Mouse (Mus musculus) MEL (cell line): Measurements from ENCODE around the gene Aatk. TPM values are rescaled to one million over a fixed set of nuclear protein-coding genes. Genes with fewer than 3 reads are reported as not detected.

Experiments used
- DNase-seq: peaks from one replicate; pipeline ENCODE4 v3.0.0; 2011; ENCODE audit warnings: low read depth, low spot score
- H3K27ac ChIP-seq: 2 replicates; pipeline ENCODE4 v1.5.1; 2012; ENCODE audit warnings: low read depth, mild to moderate bottlenecking, control low read depth, low read length, moderate library complexity; ENCODE audit not compliant: control insufficient read depth
- H3K27me3 ChIP-seq, 2 experiments: fragments of 150-350 bp in 1 of 2; sonication (generic) in 1 of 2; 2 replicates each; pipeline ENCODE4 v1.6.1; 2012; ENCODE audit warnings: low read length in 2 of 2, mild to moderate bottlenecking in 2 of 2, improper control_type of control experiment in 1 of 2, moderate library complexity in 1 of 2; ENCODE audit not compliant: insufficient read depth in 2 of 2, control insufficient read depth in 1 of 2
- H3K36me3 ChIP-seq, 2 experiments: 2 replicates each; pipeline ENCODE4 v1.6.1; 2012 to 2014; ENCODE audit warnings: low read length in 2 of 2, improper control_type of control experiment in 1 of 2, inconsistent platforms in 1 of 2, mild to moderate bottlenecking in 1 of 2; ENCODE audit not compliant: insufficient read depth in 2 of 2, control insufficient read depth in 1 of 2
- H3K4me1 ChIP-seq, 2 experiments: fragments of 150-350 bp in 1 of 2; sonication (generic) in 1 of 2; 2 replicates each; pipeline ENCODE4 v1.6.1; 2012; ENCODE audit warnings: low read length in 2 of 2, improper control_type of control experiment in 1 of 2, mild to moderate bottlenecking in 1 of 2; ENCODE audit not compliant: insufficient read depth in 2 of 2, control insufficient read depth in 1 of 2
- H3K4me3 ChIP-seq, 2 experiments: fragments of 150-350 bp in 1 of 2; sonication (generic) in 1 of 2; 2 replicates each; pipeline ENCODE4 v1.5.1; 2012; ENCODE audit warnings: low read depth in 2 of 2, low read length in 2 of 2, mild to moderate bottlenecking in 2 of 2, moderate library complexity in 2 of 2, control low read depth in 1 of 2, improper control_type of control experiment in 1 of 2; ENCODE audit not compliant: control insufficient read depth in 1 of 2, insufficient read depth in 1 of 2
- H3K79me2 ChIP-seq: 2 replicates; pipeline ENCODE4 v1.6.1; 2012; ENCODE audit warnings: mild to moderate bottlenecking, low read length, moderate library complexity; ENCODE audit not compliant: control insufficient read depth, poor library complexity, insufficient read depth
- H3K9ac ChIP-seq: 2 replicates; pipeline ENCODE4 v1.6.1; 2012; ENCODE audit warnings: low read depth, mild to moderate bottlenecking, control low read depth, low read length, moderate library complexity; ENCODE audit not compliant: control insufficient read depth, poor library complexity, severe bottlenecking
- H3K9me3 ChIP-seq: fragments of 150-350 bp; sonication (generic); replicated peaks from 2 replicates; pipeline ENCODE4 v1.6.1; 2012; ENCODE audit warnings: mild to moderate bottlenecking, low read length, improper control_type of control experiment, moderate library complexity; ENCODE audit not compliant: insufficient read depth
- BHLHE40 ChIP-seq: IDR thresholded peaks from 2 replicates; pipeline ENCODE4 v1.6.1; 2012; ENCODE audit warnings: low read depth, mild to moderate bottlenecking, inconsistent platforms, low read length, improper control_type of control experiment, borderline replicate concordance
- E2F4 ChIP-seq: IDR thresholded peaks from 2 replicates; pipeline ENCODE4 v1.6.1; 2011; ENCODE audit warnings: low read depth, low read length, improper control_type of control experiment, borderline replicate concordance
- ELF1 ChIP-seq: IDR thresholded peaks from 2 replicates; pipeline ENCODE4 v1.6.1; 2014; ENCODE audit warnings: low read depth, mild to moderate bottlenecking, inconsistent platforms, low read length, improper control_type of control experiment, moderate library complexity
- EP300 ChIP-seq, 2 experiments: IDR thresholded peaks; 2 replicates each; pipeline ENCODE4 v1.6.1; 2011; ENCODE audit warnings: improper control_type of control experiment in 2 of 2, low read length in 2 of 2, low read depth in 1 of 2, mild to moderate bottlenecking in 1 of 2
- GABPA ChIP-seq: IDR thresholded peaks from 2 replicates; pipeline ENCODE4 v1.6.1; 2012; ENCODE audit warnings: low read depth, mild to moderate bottlenecking, inconsistent platforms, low read length, improper control_type of control experiment, moderate library complexity
- GATA1 ChIP-seq: IDR thresholded peaks from 2 replicates; pipeline ENCODE4 v1.6.1; 2011; ENCODE audit warnings: low read depth, low read length, improper control_type of control experiment
- MAFK ChIP-seq: IDR thresholded peaks from 2 replicates; pipeline ENCODE4 v1.6.1; 2011; ENCODE audit warnings: low read depth, mild to moderate bottlenecking, low read length, improper control_type of control experiment, borderline replicate concordance
- MAX ChIP-seq: IDR thresholded peaks from 2 replicates; pipeline ENCODE4 v1.6.1; 2011; ENCODE audit warnings: low read length, improper control_type of control experiment
- MEF2A ChIP-seq: IDR thresholded peaks from 2 replicates; pipeline ENCODE4 v1.6.1; 2014; ENCODE audit warnings: low read depth, mild to moderate bottlenecking, inconsistent platforms, low read length, improper control_type of control experiment; ENCODE audit not compliant: poor library complexity, insufficient replicate concordance, severe bottlenecking; ENCODE audit errors: extremely low read depth
- POLR2A ChIP-seq, 2 experiments: IDR thresholded peaks; 2 replicates each; pipeline ENCODE4 v1.6.1; 2011 to 2012; ENCODE audit warnings: low read length in 2 of 2, mild to moderate bottlenecking in 2 of 2, control low read depth in 1 of 2, improper control_type of control experiment in 1 of 2, low read depth in 1 of 2, moderate library complexity in 1 of 2; ENCODE audit not compliant: control insufficient read depth in 1 of 2, insufficient read depth in 1 of 2, poor library complexity in 1 of 2
- POLR2AphosphoS5 ChIP-seq: IDR thresholded peaks from 2 replicates; pipeline ENCODE4 v1.6.1; 2012; ENCODE audit warnings: low read depth, borderline replicate concordance, mild to moderate bottlenecking, inconsistent platforms, low read length, moderate library complexity, mixed read lengths
- RAD21 ChIP-seq: IDR thresholded peaks from 2 replicates; pipeline ENCODE4 v1.6.1; 2011; ENCODE audit warnings: mild to moderate bottlenecking, low read depth, low read length, improper control_type of control experiment
- RCOR1 ChIP-seq: IDR thresholded peaks from 2 replicates; pipeline ENCODE4 v1.6.1; 2012; ENCODE audit warnings: low read depth, mild to moderate bottlenecking, inconsistent platforms, low read length, improper control_type of control experiment
- SIN3A ChIP-seq: IDR thresholded peaks from 2 replicates; pipeline ENCODE4 v1.6.1; 2012; ENCODE audit warnings: low read length, improper control_type of control experiment, inconsistent platforms
- SMC3 ChIP-seq: IDR thresholded peaks from 2 replicates; pipeline ENCODE4 v1.6.1; 2011; ENCODE audit warnings: low read depth, low read length, improper control_type of control experiment
- TAL1 ChIP-seq: IDR thresholded peaks from 2 replicates; pipeline ENCODE4 v1.6.1; 2012; ENCODE audit warnings: mild to moderate bottlenecking, inconsistent platforms, low read length, moderate library complexity, mixed read lengths
- TCF12 ChIP-seq: IDR thresholded peaks from 2 replicates; pipeline ENCODE4 v1.6.1; 2014; ENCODE audit warnings: low read depth, mild to moderate bottlenecking, inconsistent platforms, low read length, improper control_type of control experiment, moderate library complexity
- UBTF ChIP-seq: IDR thresholded peaks from 2 replicates; pipeline ENCODE4 v1.6.1; 2012; ENCODE audit warnings: low read depth, mild to moderate bottlenecking, inconsistent platforms, low read length, improper control_type of control experiment, moderate library complexity, borderline replicate concordance; ENCODE audit not compliant: insufficient read depth
- USF1 ChIP-seq: IDR thresholded peaks from 2 replicates; pipeline ENCODE4 v1.6.1; 2014; ENCODE audit warnings: low read depth, mild to moderate bottlenecking, inconsistent platforms, low read length, improper control_type of control experiment, moderate library complexity
- USF2 ChIP-seq, 2 experiments: IDR thresholded peaks; 2 replicates each; pipeline ENCODE4 v1.6.1; 2011 to 2012; ENCODE audit warnings: improper control_type of control experiment in 2 of 2, low read length in 2 of 2, borderline replicate concordance in 1 of 2, inconsistent platforms in 1 of 2, low read depth in 1 of 2, mild to moderate bottlenecking in 1 of 2; ENCODE audit not compliant: insufficient read depth in 1 of 2
- ZC3H11A ChIP-seq: IDR thresholded peaks from 2 replicates; pipeline ENCODE4 v1.6.1; 2012; ENCODE audit warnings: low read depth, mild to moderate bottlenecking, inconsistent platforms, low read length, improper control_type of control experiment
- ZKSCAN1 ChIP-seq: IDR thresholded peaks from 2 replicates; pipeline ENCODE4 v1.6.1; 2012; ENCODE audit warnings: low read depth, mild to moderate bottlenecking, inconsistent platforms, low read length, improper control_type of control experiment, moderate library complexity
- ZNF384 ChIP-seq: IDR thresholded peaks from 2 replicates; pipeline ENCODE4 v1.6.1; 2012; ENCODE audit warnings: low read depth, mild to moderate bottlenecking, inconsistent platforms, low read length, improper control_type of control experiment
- polyA plus RNA-seq, 2 experiments: library from polyadenylated mRNA; stranded (reverse) in 1 of 2; unstranded in 1 of 2; fragments of >175 nt in 1 of 2; fragments of >200 nt in 1 of 2; gene quantifications; 2 replicates each; pipeline versions ENCODE4 v1.2.1 to v1.2.4; 2012; ENCODE audit warnings: low replicate concordance in 2 of 2, low read depth in 1 of 2; ENCODE audit not compliant: insufficient read length in 2 of 2, insufficient read depth in 1 of 2, missing spikeins in 1 of 2
- total RNA-seq: library from RNA; depleted of rRNA; stranded (reverse); fragments of 300-350 nt; gene quantifications from 2 replicates; pipeline ENCODE4 v1.2.3, GENCODE M21; 2012

The Aatk gene
- total and polyA plus RNA-seq, 3 experiments, result 0.04 TPM; not detected in 2

DNA sequence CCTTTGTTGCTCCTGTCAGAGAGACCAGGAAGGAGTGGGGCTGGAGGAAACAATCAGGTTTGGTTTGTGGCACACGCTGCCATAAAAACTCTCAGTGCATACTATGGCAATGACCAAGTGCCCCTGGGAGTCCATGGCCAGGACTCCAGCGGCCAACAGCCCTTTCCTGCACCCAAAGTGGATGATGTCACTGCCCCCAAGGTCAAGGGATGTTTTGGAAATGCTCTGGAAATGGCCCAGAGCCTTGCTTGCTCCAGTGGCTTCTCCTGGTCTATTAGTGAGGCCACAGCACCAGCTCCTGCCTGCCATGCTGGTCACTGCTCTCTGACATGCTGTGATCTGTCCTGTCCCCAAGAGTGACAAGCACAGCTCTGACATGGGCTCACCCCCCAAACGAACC lies 29.2 kb upstream of the Aatk start:
- Histone ChIP-seq H3K79me2 (no peaks in the 10 kb centered on the region), H3K9ac (no peak overlapping the region), H3K9me3 (no peaks in the 10 kb centered on the region), H3K4me3 (no peak overlapping the region), H3K27ac (no peak overlapping the region), H3K4me1 (no peaks in the 10 kb centered on the region), H3K27me3 (no peaks in the 10 kb centered on the region), H3K36me3 (no peaks in the 10 kb centered on the region)
- no peak for DNase-seq
- TF ChIP-seq ZC3H11A (no peak), TAL1 (no peak), UBTF (no peak), ELF1 (no peak), EP300 (IDR thresholded peaks at IDR 0.05; ENCODE audit: low read depth in 1 of 2, low read length in 2 of 2) (no peak), RAD21 (no peak), USF2 (IDR thresholded peaks at IDR 0.05; ENCODE audit: borderline replicate concordance in 1 of 2, insufficient read depth in 1 of 2, low read depth in 1 of 2, low read length in 2 of 2) (no peak), POLR2A (IDR thresholded peaks at IDR 0.05; ENCODE audit: control insufficient read depth in 1 of 2, insufficient read depth in 1 of 2, low read depth in 1 of 2, low read length in 2 of 2, poor library complexity in 1 of 2) (no peak), USF1 (no peak), MAX (no peak), GABPA (no peak), GATA1 (no peak), MAFK (no peak), POLR2AphosphoS5 (no peak), TCF12 (no peak), SMC3 (no peak), ZKSCAN1 (no peak), ZNF384 (no peak)

DNA sequence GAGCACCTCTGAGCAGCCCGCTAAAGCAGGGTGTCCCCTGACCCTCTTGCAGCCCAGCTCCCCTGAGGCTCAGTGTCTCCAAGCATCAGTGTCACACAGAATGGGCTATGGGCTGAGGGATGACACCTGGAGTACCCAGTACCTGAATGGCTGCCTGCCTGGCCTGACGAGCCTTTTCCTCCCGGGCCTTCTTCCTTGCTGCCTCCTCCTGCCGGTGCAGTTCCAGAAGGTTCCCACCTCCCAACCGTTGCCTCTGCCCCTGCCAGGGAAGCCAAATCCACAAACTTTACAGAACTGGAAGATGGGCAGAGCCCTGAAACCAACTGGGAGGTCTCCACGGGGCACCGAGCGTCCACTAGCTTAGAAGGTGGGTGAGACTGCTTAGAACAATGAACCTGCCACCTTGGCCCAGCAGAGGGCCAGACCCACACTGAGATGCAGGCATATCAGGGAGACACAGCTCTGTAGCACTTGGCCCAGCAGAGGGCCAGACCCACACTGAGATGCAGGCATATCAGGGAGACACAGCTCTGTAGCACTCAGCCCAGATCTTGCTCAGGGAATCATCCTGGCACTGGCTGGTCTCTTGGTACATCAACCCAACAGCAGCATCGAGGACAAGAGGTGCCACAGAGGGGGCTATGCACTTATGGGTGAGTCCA lies 26.1 kb upstream of the Aatk start:
- Histone ChIP-seq H3K27me3 (no peaks in the 10 kb centered on the region), H3K9ac (no peak overlapping the region), H3K4me1 (no peaks in the 10 kb centered on the region), H3K4me3 (no peak overlapping the region), H3K9me3 (no peaks in the 10 kb centered on the region), H3K27ac (no peak overlapping the region), H3K79me2 (no peaks in the 10 kb centered on the region), H3K36me3 (no peaks in the 10 kb centered on the region)
- no peak for TF ChIP-seq GABPA
- no peak for TF ChIP-seq ZC3H11A
- TF ChIP-seq ZKSCAN1, result no peak
- no peak for TF ChIP-seq UBTF
- TF ChIP-seq ZNF384, result no peak
- TF ChIP-seq E2F4, result no peak
- no peak for TF ChIP-seq MEF2A
- no peak for TF ChIP-seq SIN3A
- TF ChIP-seq BHLHE40, result no peak
- TF ChIP-seq MAFK, result no peak
- no peak for TF ChIP-seq USF2 (IDR thresholded peaks at IDR 0.05; ENCODE audit: borderline replicate concordance in 1 of 2, insufficient read depth in 1 of 2, low read depth in 1 of 2, low read length in 2 of 2)
- TF ChIP-seq SMC3, result no peak
- TF ChIP-seq RCOR1, result no peak
- DNase-seq, result no peak
